Mouse (Mus musculus) liver, postnatal 0 days (tissue): ENCODE data around the gene Zfp870.

ENCODE experiments used
- CTCF ChIP-seq: sonication (generic); IDR thresholded peaks from 2 replicates; pipeline ENCODE4 v1.5.1; 2016; ENCODE audit warnings: antibody characterized with exemption, low read depth
- EP300 ChIP-seq: IDR thresholded peaks from 2 replicates; pipeline ENCODE4 v1.6.1; 2016; ENCODE audit warnings: antibody characterized with exemption, low read depth, mild to moderate bottlenecking

GRCm38 (mm10) chr17:32872696-32873095, 18.7 kb downstream of the Zfp870 start:
- no peak for TF ChIP-seq CTCF
- TF ChIP-seq EP300, result no peak
